Mouse (Mus musculus): Measurements from ENCODE around the gene Zfp652. TPM values are rescaled to one million over a fixed set of nuclear protein-coding genes. Genes with fewer than 3 reads are reported as not detected.
"Not testable (repeated sequence)": the region's sequence is repeated elsewhere in the genome, so short reads cannot be mapped to it uniquely, and the experiment has no call there.

Zfp652 gene
- total and polyA plus RNA-seq, 3 experiments = 57.0 to 261 (median 180) TPM

GRCm38 (mm10) chr11:95875804-95876203, 163.3 kb downstream of the Zfp652 start:
- peaks cover 11% of the 10 kb centered on the region for H3K4me1 ChIP-seq (ENCODE audit: insufficient read depth, low read depth, low read length)
- H3K9me3 ChIP-seq (replicated peaks) = no peaks in the 10 kb centered on the region
- H3K36me3 ChIP-seq (replicated peaks) = no peaks in the 10 kb centered on the region
- DNase-seq (ENCODE audit: low spot score) (no peak), ATAC-seq (ENCODE audit: extremely low read depth, insufficient number of reproducible peaks, low FRiP score, poor library complexity, severe bottlenecking) (no peak)
- TF ChIP-seq POLR2AphosphoS5 (IDR thresholded peaks at IDR 0.05; ENCODE audit: insufficient replicate concordance, low read depth, low read length) (no peak), TAL1 (conservative IDR thresholded peaks at IDR 0.05; ENCODE audit: low read depth, low read length) (no peak), CTCF (IDR thresholded peaks at IDR 0.05; ENCODE audit: low read depth, low read length) (no peak), GATA1 (IDR thresholded peaks at IDR 0.05; ENCODE audit: borderline replicate concordance, low read length) (no peak)
- peak overlapping the region; percentile 31; the same call in 1 of the 2 replicates for H3K4me3 ChIP-seq (ENCODE audit: low read depth, low read length)
- peaks cover 16% of the 10 kb centered on the region for H3K27me3 ChIP-seq (ENCODE audit: insufficient read depth, low read length)

- ATAC-seq (ENCODE audit: extremely low read depth, insufficient number of reproducible peaks, low FRiP score, poor library complexity, severe bottlenecking) (no peak), DNase-seq (ENCODE audit: low spot score) (peak; percentile 28)
- peaks cover 11% of the 10 kb centered on the region for H3K4me1 ChIP-seq (ENCODE audit: insufficient read depth, low read depth, low read length)
- TF ChIP-seq CTCF (IDR thresholded peaks at IDR 0.05; ENCODE audit: low read depth, low read length) (peak; percentile 86), TAL1 (conservative IDR thresholded peaks at IDR 0.05; ENCODE audit: low read depth, low read length) (no peak)
- peak overlapping the region; percentile 31; the same call in 1 of the 2 replicates for H3K4me3 ChIP-seq (ENCODE audit: low read depth, low read length)
- no peaks in the 10 kb centered on the region for H3K36me3 ChIP-seq (replicated peaks)
- H3K9me3 ChIP-seq (replicated peaks) = no peaks in the 10 kb centered on the region
- peaks cover 20% of the 10 kb centered on the region for H3K27me3 ChIP-seq (ENCODE audit: insufficient read depth, low read length)
These were observed 163.8 kb downstream of the Zfp652 start for GRCm38 (mm10) chr11:95876296-95876695.

GRCm38 (mm10) chr11:95879861-95880260, 167.4 kb downstream of the Zfp652 start:
- not testable (repeated sequence) for DNase-seq (ENCODE audit: low spot score); H3K4me3 ChIP-seq (ENCODE audit: low read depth, low read length); H3K9me3 ChIP-seq (replicated peaks); H3K36me3 ChIP-seq (replicated peaks); ATAC-seq (ENCODE audit: extremely low read depth, insufficient number of reproducible peaks, low FRiP score, poor library complexity, severe bottlenecking)
- Histone ChIP-seq H3K4me1 (ENCODE audit: insufficient read depth, low read depth, low read length) (peaks cover 11% of the 10 kb centered on the region), H3K27me3 (ENCODE audit: insufficient read depth, low read length) (peaks cover 41% of the 10 kb centered on the region)

Other genes starting within 250 kb of the Zfp652 start
- gene Nxph3, start 198.1 kb upstream of the Zfp652 start, total RNA-seq (2014; fragmentation: Nextera tagmentation) = not detected in 2 replicates
- gene Nxph3, start 198.1 kb upstream of the Zfp652 start, total RNA-seq (2017) = 0.05 TPM in 1 of 2 replicates, not detected in the other
- gene Nxph3, start 198.1 kb upstream of the Zfp652 start, polyA plus RNA-seq (2012) = not detected in 2 replicates
- not detected in 2 replicates for gene Ngfr, start 124.9 kb upstream of the Zfp652 start, total RNA-seq (2014; fragmentation: Nextera tagmentation)
- 0.05 and 0.06 TPM in 2 replicates for gene Ngfr, start 124.9 kb upstream of the Zfp652 start, total RNA-seq (2017)
- not detected in 2 replicates for gene Ngfr, start 124.9 kb upstream of the Zfp652 start, polyA plus RNA-seq (2012)
- gene Phb, start 45.7 kb upstream of the Zfp652 start, total RNA-seq (2014; fragmentation: Nextera tagmentation) = 46.6 and 50.0 TPM in 2 replicates
- 111 and 115 TPM in 2 replicates for gene Phb, start 45.7 kb upstream of the Zfp652 start, total RNA-seq (2017)
- gene Phb, start 45.7 kb upstream of the Zfp652 start, polyA plus RNA-seq (2012) = 35.9 and 44.0 TPM in 2 replicates
- 28.1 and 30.8 TPM in 2 replicates for gene B130006D01Rik, start 10.9 kb downstream of the Zfp652 start, total RNA-seq (2014; fragmentation: Nextera tagmentation)
- gene B130006D01Rik, start 10.9 kb downstream of the Zfp652 start, total RNA-seq (2017) = 8.5 and 9.0 TPM in 2 replicates
- gene B130006D01Rik, start 10.9 kb downstream of the Zfp652 start, polyA plus RNA-seq (2012) = 0.02 TPM in 1 of 2 replicates, not detected in the other
- 34.5 and 43.0 TPM in 2 replicates for gene Phospho1, start 111.8 kb downstream of the Zfp652 start, total RNA-seq (2014; fragmentation: Nextera tagmentation)
- gene Phospho1, start 111.8 kb downstream of the Zfp652 start, total RNA-seq (2017) = 7.0 and 7.4 TPM in 2 replicates
- 236 and 275 TPM in 2 replicates for gene Phospho1, start 111.8 kb downstream of the Zfp652 start, polyA plus RNA-seq (2012)
- 40.9 and 50.3 TPM in 2 replicates for gene Gngt2, start 124.5 kb downstream of the Zfp652 start, total RNA-seq (2014; fragmentation: Nextera tagmentation)
- gene Gngt2, start 124.5 kb downstream of the Zfp652 start, total RNA-seq (2017) = 31.0 and 33.6 TPM in 2 replicates
- 11.8 and 15.0 TPM in 2 replicates for gene Gngt2, start 124.5 kb downstream of the Zfp652 start, polyA plus RNA-seq (2012)
- 22.7 and 29.2 TPM in 2 replicates for gene Abi3, start 129.8 kb downstream of the Zfp652 start, total RNA-seq (2014; fragmentation: Nextera tagmentation)
- 12.7 and 14.1 TPM in 2 replicates for gene Abi3, start 129.8 kb downstream of the Zfp652 start, total RNA-seq (2017)
- 56.9 and 79.3 TPM in 2 replicates for gene Abi3, start 129.8 kb downstream of the Zfp652 start, polyA plus RNA-seq (2012)
- not detected in 2 replicates for gene B4galnt2, start 202.2 kb downstream of the Zfp652 start, total RNA-seq (2014; fragmentation: Nextera tagmentation)
- gene B4galnt2, start 202.2 kb downstream of the Zfp652 start, total RNA-seq (2017) = 0.05 TPM in 1 of 2 replicates, not detected in the other
- gene B4galnt2, start 202.2 kb downstream of the Zfp652 start, polyA plus RNA-seq (2012) = not detected in 2 replicates

All from G1E (cell line).